Mouse (Mus musculus): ENCODE results near the gene Cnot2. TPM values are rescaled to one million over a fixed set of nuclear protein-coding genes. Genes with fewer than 3 reads are reported as not detected.

Cnot2 gene
- polyA plus RNA-seq, 1 experiment from 2014 or later = 73.4 TPM

- TF ChIP-seq CTCF (IDR thresholded peaks at IDR 0.05; ENCODE audit: low read depth) = peak; percentile 36
- ATAC-seq (replicated peaks; ENCODE audit: low FRiP score, low read depth) = no peak
- H3K27me3 ChIP-seq (ENCODE audit: insufficient read depth, low read length) = no peaks in the 10 kb centered on the region
- H3K27ac ChIP-seq = no peak overlapping the region
- WGBS = 94% methylated on average over 3 of the region's 3 CpGs
- peak; percentile 14 for DNase-seq (ENCODE audit: low spot score)
- H3K36me3 ChIP-seq (ENCODE audit: insufficient read depth, low read length) = 0 out of 2 replicates have a peak, but pooled peaks cover 5% of the 10 kb centered on the region
- no peak overlapping the region for H3K9ac ChIP-seq (ENCODE audit: low read depth, low read length)
- no peak overlapping the region for H3K4me2 ChIP-seq (ENCODE audit: low read length)
- no peaks in the 10 kb centered on the region for H3K4me1 ChIP-seq (replicated peaks; ENCODE audit: insufficient read depth, low read length)
- no peak overlapping the region for H3K4me3 ChIP-seq (replicated peaks; ENCODE audit: low read depth, low read length)
- no peaks in the 10 kb centered on the region for H3K9me3 ChIP-seq (replicated peaks; ENCODE audit: low read length)
Observed at GRCm38 (mm10) chr10:116531063-116531462, 50.2 kb downstream of the Cnot2 start.

- Histone ChIP-seq H3K4me1 (replicated peaks; ENCODE audit: insufficient read depth, low read length) (no peaks in the 10 kb centered on the region), H3K4me2 (ENCODE audit: low read length) (no peak overlapping the region), H3K27me3 (ENCODE audit: insufficient read depth, low read length) (no peaks in the 10 kb centered on the region), H3K27ac (no peak overlapping the region), H3K4me3 (replicated peaks; ENCODE audit: low read depth, low read length) (no peak overlapping the region), H3K9me3 (replicated peaks; ENCODE audit: low read length) (no peaks in the 10 kb centered on the region), H3K36me3 (ENCODE audit: insufficient read depth, low read length) (no peaks in the 10 kb centered on the region), H3K9ac (ENCODE audit: low read depth, low read length) (no peak overlapping the region)
- no peak for DNase-seq (ENCODE audit: low spot score)
- no peak for TF ChIP-seq CTCF (IDR thresholded peaks at IDR 0.05; ENCODE audit: low read depth)
- WGBS = 79% methylated on average over 1 of the region's 1 CpGs
- ATAC-seq (replicated peaks; ENCODE audit: low FRiP score, low read depth) = no peak
Observed at GRCm38 (mm10) chr10:116519588-116519987, 61.7 kb downstream of the Cnot2 start.

GRCm38 (mm10) chr10:116515590-116515989, 65.7 kb downstream of the Cnot2 start:
- no peak overlapping the region for H3K9ac ChIP-seq (ENCODE audit: low read depth, low read length)
- no peak overlapping the region for H3K27ac ChIP-seq
- no peaks in the 10 kb centered on the region for H3K36me3 ChIP-seq (ENCODE audit: insufficient read depth, low read length)
- H3K27me3 ChIP-seq (ENCODE audit: insufficient read depth, low read length) = no peaks in the 10 kb centered on the region
- DNase-seq (ENCODE audit: low spot score) (no peak), ATAC-seq (replicated peaks; ENCODE audit: low FRiP score, low read depth) (no peak)
- 96% methylated on average over 6 of the region's 6 CpGs for WGBS
- H3K4me2 ChIP-seq (ENCODE audit: low read length) = no peak overlapping the region
- TF ChIP-seq CTCF (IDR thresholded peaks at IDR 0.05; ENCODE audit: low read depth) = no peak
- no peaks in the 10 kb centered on the region for H3K9me3 ChIP-seq (replicated peaks; ENCODE audit: low read length)
- H3K4me3 ChIP-seq (replicated peaks; ENCODE audit: low read depth, low read length) = no peak overlapping the region
- no peaks in the 10 kb centered on the region for H3K4me1 ChIP-seq (replicated peaks; ENCODE audit: insufficient read depth, low read length)

- Histone ChIP-seq H3K4me2 (ENCODE audit: low read length) (no peak overlapping the region), H3K9ac (ENCODE audit: low read depth, low read length) (no peak overlapping the region), H3K27me3 (ENCODE audit: insufficient read depth, low read length) (no peaks in the 10 kb centered on the region), H3K4me3 (replicated peaks; ENCODE audit: low read depth, low read length) (no peak overlapping the region), H3K27ac (no peak overlapping the region), H3K36me3 (ENCODE audit: insufficient read depth, low read length) (no peaks in the 10 kb centered on the region), H3K9me3 (replicated peaks; ENCODE audit: low read length) (no peaks in the 10 kb centered on the region), H3K4me1 (replicated peaks; ENCODE audit: insufficient read depth, low read length) (no peaks in the 10 kb centered on the region)
- no peak for TF ChIP-seq CTCF (IDR thresholded peaks at IDR 0.05; ENCODE audit: low read depth)
- no peak for DNase-seq (ENCODE audit: low spot score)
- no peak for ATAC-seq (replicated peaks; ENCODE audit: low FRiP score, low read depth)
- 92% methylated on average over 4 of the region's 4 CpGs for WGBS
Observed at GRCm38 (mm10) chr10:116515158-116515557, 66.2 kb downstream of the Cnot2 start.

GRCm38 (mm10) chr10:116513254-116513635, 68.1 kb downstream of the Cnot2 start:
- H3K36me3 ChIP-seq (ENCODE audit: insufficient read depth, low read length) = no peaks in the 10 kb centered on the region
- 81% methylated on average over 7 of the region's 7 CpGs for WGBS
- no peak for ATAC-seq (replicated peaks; ENCODE audit: low FRiP score, low read depth)

GRCm38 (mm10) chr10:116512521-116513253, 68.6 kb downstream of the Cnot2 start:
- 89% methylated on average over 11 of the region's 11 CpGs for WGBS
- Histone ChIP-seq H3K9me3 (replicated peaks; ENCODE audit: low read length) (no peaks in the 10 kb centered on the region), H3K4me3 (replicated peaks; ENCODE audit: low read depth, low read length) (no peak overlapping the region), H3K27me3 (ENCODE audit: insufficient read depth, low read length) (no peaks in the 10 kb centered on the region), H3K27ac (no peak overlapping the region), H3K9ac (ENCODE audit: low read depth, low read length) (no peak overlapping the region), H3K4me1 (replicated peaks; ENCODE audit: insufficient read depth, low read length) (no peaks in the 10 kb centered on the region), H3K36me3 (ENCODE audit: insufficient read depth, low read length) (no peaks in the 10 kb centered on the region), H3K4me2 (ENCODE audit: low read length) (no peak overlapping the region)
- DNase-seq (ENCODE audit: low spot score) (no peak), ATAC-seq (replicated peaks; ENCODE audit: low FRiP score, low read depth) (no peak)
- no peak for TF ChIP-seq CTCF (IDR thresholded peaks at IDR 0.05; ENCODE audit: low read depth)

More at GRCm38 (mm10) chr10:116513254-116513635, 68.1 kb downstream of the Cnot2 start:
- Histone ChIP-seq H3K4me3 (replicated peaks; ENCODE audit: low read depth, low read length) (no peak overlapping the region), H3K4me1 (replicated peaks; ENCODE audit: insufficient read depth, low read length) (no peaks in the 10 kb centered on the region), H3K4me2 (ENCODE audit: low read length) (no peak overlapping the region), H3K27ac (no peak overlapping the region), H3K9ac (ENCODE audit: low read depth, low read length) (no peak overlapping the region), H3K9me3 (replicated peaks; ENCODE audit: low read length) (no peaks in the 10 kb centered on the region), H3K27me3 (ENCODE audit: insufficient read depth, low read length) (no peaks in the 10 kb centered on the region)
- no peak for TF ChIP-seq CTCF (IDR thresholded peaks at IDR 0.05; ENCODE audit: low read depth)
- no peak for DNase-seq (ENCODE audit: low spot score)

Measured in kidney, postnatal 0 days (tissue).